Mouse (Mus musculus): Measurements from ENCODE around the gene Fam19a1. TPM values are rescaled to one million over a fixed set of nuclear protein-coding genes. Genes with fewer than 3 reads are reported as not detected.
A peak's percentile ranks its signal among the peaks of the same experiment; 100 is the strongest.

Fam19a1 gene
- 9.8 and 13.4 TPM in 2 replicates for polyA plus RNA-seq (2014; fragmentation: Nextera tagmentation; extraction: Ambion mirVana)

DNA sequence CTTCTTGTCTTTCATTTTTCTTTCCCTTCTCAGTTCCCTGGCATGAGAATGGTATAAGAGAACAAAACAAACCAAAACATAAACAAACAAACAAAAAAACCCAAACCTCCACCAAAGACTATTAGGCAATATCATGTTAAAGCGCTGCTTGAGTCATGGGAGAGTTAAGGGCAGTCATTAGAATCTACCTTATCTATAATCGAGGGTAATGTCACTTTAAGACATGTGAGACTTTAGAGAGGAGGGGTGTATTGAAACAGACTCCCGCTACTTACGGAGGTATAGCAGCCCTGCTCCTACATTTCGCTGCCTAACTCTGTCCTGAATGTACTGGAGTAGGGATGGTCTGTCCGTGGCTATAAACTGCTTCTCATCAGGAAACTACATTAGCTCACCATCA, at the start of gene Fam19a1:
Gene Fam19a1 (plus strand): TSS at position 301 of the 400 bp plus-strand sequence.
- no peak within 1 kb of the TSS for H3K9ac ChIP-seq (replicated peaks; ENCODE audit: low read depth, low read length)
- H3K36me3 ChIP-seq (ENCODE audit: control insufficient read depth, insufficient read depth, low read length), result no peaks in the 10 kb centered on the region
- peak within 1 kb of the TSS; percentile 14 for H3K4me3 ChIP-seq (ENCODE audit: low read depth, low read length)
- ATAC-seq (ENCODE audit: insufficient number of reproducible peaks, insufficient read depth, low FRiP score, low read depth), result no peak
- H3K9me3 ChIP-seq (ENCODE audit: control insufficient read depth, low read depth, low read length), result no peaks in the 10 kb centered on the region
- no peaks in the 10 kb centered on the region for H3K27me3 ChIP-seq (ENCODE audit: control insufficient read depth, insufficient read depth, low read length)
- peak within 1 kb of the TSS; percentile 67 for H3K4me2 ChIP-seq (replicated peaks; ENCODE audit: low read depth, low read length)
- 22% methylated on average over 6 of the region's 6 CpGs for WGBS
- H3K27ac ChIP-seq (ENCODE audit: low read length), result no peak within 1 kb of the TSS
- H3K4me1 ChIP-seq (ENCODE audit: control insufficient read depth, insufficient read depth, low read length), result peaks cover 8% of the 10 kb centered on the region

DNA sequence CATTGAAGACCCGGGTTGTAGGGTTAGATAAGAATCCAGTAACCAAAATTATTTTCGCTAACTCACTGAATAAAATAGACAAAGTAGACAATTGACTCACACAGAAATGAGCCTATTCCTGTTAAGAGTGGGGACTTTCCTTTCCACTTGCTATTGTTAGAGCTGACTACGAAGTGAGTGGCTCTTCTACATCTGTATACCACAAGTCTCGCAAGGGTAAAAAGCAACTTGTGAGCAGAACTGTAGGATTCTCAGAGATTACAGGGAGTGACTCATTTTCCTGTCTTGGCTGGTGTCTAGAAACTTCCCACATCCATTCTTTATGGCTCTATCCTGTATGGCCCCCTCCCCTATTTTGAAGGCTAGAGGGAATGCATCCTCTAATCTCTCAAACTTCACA, 41.9 kb upstream of the Fam19a1 start:
- H3K4me3 ChIP-seq (ENCODE audit: low read depth, low read length), result no peak overlapping the region
- no peak for ATAC-seq (ENCODE audit: insufficient number of reproducible peaks, insufficient read depth, low FRiP score, low read depth)
- 81% methylated on average over 4 of the region's 4 CpGs for WGBS
- no peaks in the 10 kb centered on the region for H3K27me3 ChIP-seq (ENCODE audit: control insufficient read depth, insufficient read depth, low read length)
- no peak overlapping the region for H3K4me2 ChIP-seq (replicated peaks; ENCODE audit: low read depth, low read length)
- no peak overlapping the region for H3K9ac ChIP-seq (replicated peaks; ENCODE audit: low read depth, low read length)
- no peaks in the 10 kb centered on the region for H3K9me3 ChIP-seq (ENCODE audit: control insufficient read depth, low read depth, low read length)
- no peaks in the 10 kb centered on the region for H3K36me3 ChIP-seq (ENCODE audit: control insufficient read depth, insufficient read depth, low read length)
- no peak overlapping the region for H3K27ac ChIP-seq (ENCODE audit: low read length)
- H3K4me1 ChIP-seq (ENCODE audit: control insufficient read depth, insufficient read depth, low read length), result no peaks in the 10 kb centered on the region

DNA sequence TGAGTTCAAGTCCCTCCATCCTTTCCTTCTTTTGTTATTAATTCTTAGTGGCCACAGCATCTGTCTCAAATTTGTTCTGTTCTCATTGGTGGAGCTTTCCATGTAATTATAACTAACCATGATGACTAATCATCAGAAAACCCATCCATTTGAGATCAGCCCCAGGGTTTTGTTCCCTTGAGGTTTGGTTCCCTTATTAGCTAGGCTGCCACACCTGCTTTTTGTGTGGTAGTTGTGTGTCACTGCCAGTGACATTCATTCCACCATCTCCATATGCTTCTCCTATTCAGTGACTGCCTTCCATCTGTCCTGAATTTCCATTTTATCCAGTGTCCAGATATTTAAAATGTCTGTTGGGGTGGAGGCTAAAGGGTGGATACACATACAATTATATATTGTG, 41.4 kb upstream of the Fam19a1 start:
- no peak for ATAC-seq (ENCODE audit: insufficient number of reproducible peaks, insufficient read depth, low FRiP score, low read depth)
- Histone ChIP-seq H3K4me3 (ENCODE audit: low read depth, low read length) (no peak overlapping the region), H3K4me2 (replicated peaks; ENCODE audit: low read depth, low read length) (no peak overlapping the region), H3K4me1 (ENCODE audit: control insufficient read depth, insufficient read depth, low read length) (no peaks in the 10 kb centered on the region), H3K9ac (replicated peaks; ENCODE audit: low read depth, low read length) (no peak overlapping the region), H3K27ac (ENCODE audit: low read length) (no peak overlapping the region), H3K27me3 (ENCODE audit: control insufficient read depth, insufficient read depth, low read length) (no peaks in the 10 kb centered on the region), H3K36me3 (ENCODE audit: control insufficient read depth, insufficient read depth, low read length) (no peaks in the 10 kb centered on the region), H3K9me3 (ENCODE audit: control insufficient read depth, low read depth, low read length) (no peaks in the 10 kb centered on the region)

DNA sequence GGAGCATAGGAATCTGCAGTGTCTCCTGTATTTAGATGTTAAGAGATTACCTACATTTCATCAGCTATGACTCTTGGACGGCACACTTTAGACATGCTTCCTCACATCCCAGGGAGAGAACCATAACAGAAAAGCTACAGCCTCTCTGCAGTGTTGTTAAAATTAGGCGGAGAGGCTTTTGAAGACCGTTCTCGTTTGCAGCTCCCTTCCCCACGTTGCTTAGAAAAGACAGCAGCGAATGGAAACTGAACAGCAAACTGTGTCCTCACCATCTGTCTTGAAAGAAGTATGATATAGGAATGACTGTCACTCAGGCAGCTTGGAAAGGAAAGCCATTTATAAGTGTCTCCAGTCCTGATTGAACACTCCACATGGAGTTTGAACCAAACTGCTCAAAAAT, 23.0 kb upstream of the Fam19a1 start:
- no peak overlapping the region for H3K9ac ChIP-seq (replicated peaks; ENCODE audit: low read depth, low read length)
- WGBS, result 88% methylated on average over 6 of the region's 6 CpGs
- H3K9me3 ChIP-seq (ENCODE audit: control insufficient read depth, low read depth, low read length), result no peaks in the 10 kb centered on the region
- H3K4me1 ChIP-seq (ENCODE audit: control insufficient read depth, insufficient read depth, low read length), result no peaks in the 10 kb centered on the region
- H3K36me3 ChIP-seq (ENCODE audit: control insufficient read depth, insufficient read depth, low read length), result no peaks in the 10 kb centered on the region
- H3K4me3 ChIP-seq (ENCODE audit: low read depth, low read length), result no peak overlapping the region
- H3K4me2 ChIP-seq (replicated peaks; ENCODE audit: low read depth, low read length), result no peak overlapping the region
- no peak overlapping the region for H3K27ac ChIP-seq (ENCODE audit: low read length)
- no peak for ATAC-seq (ENCODE audit: insufficient number of reproducible peaks, insufficient read depth, low FRiP score, low read depth)
- H3K27me3 ChIP-seq (ENCODE audit: control insufficient read depth, insufficient read depth, low read length), result no peaks in the 10 kb centered on the region

DNA sequence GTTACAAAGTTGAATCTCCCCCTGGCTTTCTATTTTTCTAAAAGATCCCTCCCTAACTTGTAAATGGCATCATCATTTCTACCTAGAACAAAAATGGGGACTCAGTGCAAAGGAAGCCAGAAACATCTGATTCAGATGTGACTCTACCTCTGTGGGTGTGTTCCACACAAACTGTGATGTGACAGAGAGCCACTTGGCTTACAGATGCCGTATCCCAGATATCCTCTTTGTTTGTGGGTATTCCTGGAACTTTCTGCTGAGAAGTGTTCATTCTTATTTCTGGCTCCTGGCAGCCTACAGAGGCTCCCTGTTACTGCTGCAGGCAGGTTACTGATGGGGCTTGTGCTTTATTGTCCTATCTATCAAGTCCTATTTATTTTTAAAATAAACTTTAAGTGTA, 19.2 kb upstream of the Fam19a1 start:
- H3K27me3 ChIP-seq (ENCODE audit: control insufficient read depth, insufficient read depth, low read length), result no peaks in the 10 kb centered on the region
- 83% methylated on average over 1 of the region's 1 CpGs for WGBS
- no peaks in the 10 kb centered on the region for H3K9me3 ChIP-seq (ENCODE audit: control insufficient read depth, low read depth, low read length)
- H3K9ac ChIP-seq (replicated peaks; ENCODE audit: low read depth, low read length), result no peak overlapping the region
- no peaks in the 10 kb centered on the region for H3K4me1 ChIP-seq (ENCODE audit: control insufficient read depth, insufficient read depth, low read length)
- no peaks in the 10 kb centered on the region for H3K36me3 ChIP-seq (ENCODE audit: control insufficient read depth, insufficient read depth, low read length)
- no peak overlapping the region for H3K4me2 ChIP-seq (replicated peaks; ENCODE audit: low read depth, low read length)
- no peak for ATAC-seq (ENCODE audit: insufficient number of reproducible peaks, insufficient read depth, low FRiP score, low read depth)
- H3K4me3 ChIP-seq (ENCODE audit: low read depth, low read length), result no peak overlapping the region
- H3K27ac ChIP-seq (ENCODE audit: low read length), result no peak overlapping the region

- no peaks in the 10 kb centered on the region for H3K27me3 ChIP-seq (ENCODE audit: control insufficient read depth, insufficient read depth, low read length)
- no peak overlapping the region for H3K27ac ChIP-seq (ENCODE audit: low read length)
- no peak overlapping the region for H3K4me2 ChIP-seq (replicated peaks; ENCODE audit: low read depth, low read length)
- no peak overlapping the region for H3K9ac ChIP-seq (replicated peaks; ENCODE audit: low read depth, low read length)
- 77% methylated on average over 6 of the region's 6 CpGs for WGBS
- H3K9me3 ChIP-seq (ENCODE audit: control insufficient read depth, low read depth, low read length), result no peaks in the 10 kb centered on the region
- ATAC-seq (ENCODE audit: insufficient number of reproducible peaks, insufficient read depth, low FRiP score, low read depth), result no peak
- no peaks in the 10 kb centered on the region for H3K4me1 ChIP-seq (ENCODE audit: control insufficient read depth, insufficient read depth, low read length)
- H3K36me3 ChIP-seq (ENCODE audit: control insufficient read depth, insufficient read depth, low read length), result no peaks in the 10 kb centered on the region
- H3K4me3 ChIP-seq (ENCODE audit: low read depth, low read length), result no peak overlapping the region
These were observed 14.7 kb upstream of the Fam19a1 start for GRCm38 (mm10) chr6:96098225-96098624.

DNA sequence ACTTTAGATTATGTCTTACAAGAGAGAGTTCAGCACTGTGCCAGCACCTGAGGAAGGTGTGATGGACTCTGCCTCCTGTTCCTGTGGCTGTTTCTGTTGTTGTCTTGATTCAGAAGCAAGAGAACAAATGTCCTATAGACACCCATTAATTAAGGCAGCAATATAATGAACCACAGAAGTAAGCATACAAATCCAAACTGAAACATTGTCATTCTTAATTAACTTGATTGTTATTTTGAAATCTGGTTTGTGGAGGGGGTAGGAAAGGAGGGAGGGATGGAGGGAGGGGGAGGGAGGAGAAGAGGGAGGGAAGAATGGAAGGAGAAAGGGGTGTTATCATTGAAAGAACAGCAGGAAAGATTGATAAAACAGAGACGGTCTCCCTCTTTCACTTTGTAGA, 1.3 kb upstream of the Fam19a1 start:
- Histone ChIP-seq H3K9ac (replicated peaks; ENCODE audit: low read depth, low read length) (no peak overlapping the region), H3K4me1 (ENCODE audit: control insufficient read depth, insufficient read depth, low read length) (peaks cover 8% of the 10 kb centered on the region), H3K27ac (ENCODE audit: low read length) (no peak overlapping the region), H3K9me3 (ENCODE audit: control insufficient read depth, low read depth, low read length) (no peaks in the 10 kb centered on the region), H3K27me3 (ENCODE audit: control insufficient read depth, insufficient read depth, low read length) (no peaks in the 10 kb centered on the region), H3K36me3 (ENCODE audit: control insufficient read depth, insufficient read depth, low read length) (no peaks in the 10 kb centered on the region), H3K4me2 (replicated peaks; ENCODE audit: low read depth, low read length) (no peak overlapping the region), H3K4me3 (ENCODE audit: low read depth, low read length) (no peak overlapping the region)
- 71% methylated on average over 1 of the region's 1 CpGs for WGBS
- ATAC-seq (ENCODE audit: insufficient number of reproducible peaks, insufficient read depth, low FRiP score, low read depth), result no peak

DNA sequence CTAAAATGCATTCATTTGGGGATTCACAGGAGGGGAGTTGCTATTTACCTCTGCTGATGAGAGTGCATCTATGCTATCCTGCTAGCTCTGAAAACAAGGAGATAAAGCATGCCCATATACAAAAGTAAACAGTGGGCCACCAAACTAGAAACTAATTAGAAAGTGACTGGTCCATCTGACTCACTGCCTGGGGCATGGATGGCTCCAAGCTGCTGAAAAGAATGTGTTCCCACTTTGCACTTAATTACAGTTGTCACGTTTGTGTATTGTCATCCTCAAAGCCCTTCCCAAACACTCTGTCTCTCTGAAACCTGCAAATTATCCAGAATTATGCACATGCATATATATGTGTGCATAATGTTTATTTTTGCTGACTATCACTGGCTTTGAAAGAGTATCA, 1.2 kb downstream of the Fam19a1 start:
- no peaks in the 10 kb centered on the region for H3K36me3 ChIP-seq (ENCODE audit: control insufficient read depth, insufficient read depth, low read length)
- H3K4me3 ChIP-seq (ENCODE audit: low read depth, low read length), result peak overlapping the region; percentile 7; the same call in 1 of the 2 replicates
- no peaks in the 10 kb centered on the region for H3K9me3 ChIP-seq (ENCODE audit: control insufficient read depth, low read depth, low read length)
- no peak overlapping the region for H3K9ac ChIP-seq (replicated peaks; ENCODE audit: low read depth, low read length)
- H3K27me3 ChIP-seq (ENCODE audit: control insufficient read depth, insufficient read depth, low read length), result no peaks in the 10 kb centered on the region
- WGBS, result 28% methylated on average over 1 of the region's 1 CpGs
- H3K27ac ChIP-seq (ENCODE audit: low read length), result no peak overlapping the region
- ATAC-seq (ENCODE audit: insufficient number of reproducible peaks, insufficient read depth, low FRiP score, low read depth), result no peak
- H3K4me1 ChIP-seq (ENCODE audit: control insufficient read depth, insufficient read depth, low read length), result peaks cover 8% of the 10 kb centered on the region
- peak overlapping the region; percentile 67 for H3K4me2 ChIP-seq (replicated peaks; ENCODE audit: low read depth, low read length)

GRCm38 (mm10) chr6:96116148-96116533, 3.2 kb downstream of the Fam19a1 start:
- H3K9me3 ChIP-seq (ENCODE audit: control insufficient read depth, low read depth, low read length), result no peaks in the 10 kb centered on the region
- peak overlapping the region; percentile 67 for H3K4me2 ChIP-seq (replicated peaks; ENCODE audit: low read depth, low read length)
- no peak overlapping the region for H3K27ac ChIP-seq (ENCODE audit: low read length)
- ATAC-seq (ENCODE audit: insufficient number of reproducible peaks, insufficient read depth, low FRiP score, low read depth), result 0 out of 2 replicates have a peak, but pooled peaks have one; percentile 20
- peak overlapping the region; percentile 52 for H3K4me3 ChIP-seq (ENCODE audit: low read depth, low read length)
- no peaks in the 10 kb centered on the region for H3K27me3 ChIP-seq (ENCODE audit: control insufficient read depth, insufficient read depth, low read length)
- no peaks in the 10 kb centered on the region for H3K36me3 ChIP-seq (ENCODE audit: control insufficient read depth, insufficient read depth, low read length)
- WGBS, result 11% methylated on average over 6 of the region's 6 CpGs
- peak overlapping the region; percentile 49 for H3K9ac ChIP-seq (replicated peaks; ENCODE audit: low read depth, low read length)
- peaks cover 8% of the 10 kb centered on the region for H3K4me1 ChIP-seq (ENCODE audit: control insufficient read depth, insufficient read depth, low read length)
